Mouse (Mus musculus): ENCODE results near the gene Usp40.
A peak's percentile ranks its signal among the peaks of the same experiment; 100 is the strongest.

The Usp40 gene

GRCm38 (mm10) chr1:87941765-87942164, 66.6 kb downstream of the Usp40 start:
- DNase-seq, result no peak

DNA sequence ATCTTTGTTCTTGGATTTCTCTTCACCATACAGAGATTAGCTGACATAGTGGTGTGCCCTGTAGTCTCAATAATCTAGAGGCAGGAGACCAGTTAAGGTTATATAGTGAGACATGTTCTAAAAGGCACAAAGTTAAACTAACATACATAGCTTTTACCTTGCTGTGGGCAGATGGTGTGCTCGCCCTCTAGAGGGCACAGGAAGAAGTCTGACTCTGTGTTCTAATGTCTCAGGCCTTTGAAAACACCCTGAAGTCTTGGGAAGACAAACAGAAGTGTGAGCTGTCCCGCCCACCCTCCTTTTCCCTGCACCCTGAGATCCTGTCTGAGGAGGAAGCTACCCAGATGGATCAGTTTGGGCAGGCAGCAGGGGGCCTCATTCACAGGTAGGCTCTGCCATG, 71.8 kb downstream of the Usp40 start:
- no peak for DNase-seq

DNA sequence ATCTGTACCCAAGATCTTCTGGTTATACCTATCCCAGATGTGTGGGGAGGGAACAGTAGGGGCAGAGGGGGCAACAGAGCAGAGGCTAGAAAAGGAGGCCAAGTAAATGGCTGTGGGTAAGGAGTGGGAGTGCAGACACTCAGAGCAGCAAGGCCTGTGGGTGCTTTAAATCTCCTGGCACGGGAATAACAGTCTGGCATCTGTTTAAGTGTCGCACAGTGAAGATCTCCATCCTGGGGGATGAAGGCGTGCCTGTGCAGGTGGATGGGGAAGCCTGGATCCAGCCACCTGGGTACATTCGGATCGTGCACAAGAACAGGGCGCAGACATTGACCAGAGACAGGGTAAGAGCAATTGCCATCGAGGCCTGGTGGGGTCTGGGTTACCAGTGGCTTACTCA, 72.3 kb downstream of the Usp40 start:
- DNase-seq, result no peak

GRCm38 (mm10) chr1:87935546-87935945, 72.8 kb downstream of the Usp40 start:
- no peak for DNase-seq

GRCm38 (mm10) chr1:87935095-87935494, 73.3 kb downstream of the Usp40 start:
- no peak for DNase-seq

- DNase-seq, result no peak
These were observed 75.3 kb downstream of the Usp40 start for GRCm38 (mm10) chr1:87933051-87933450.

- no peak for DNase-seq
These were observed 78.6 kb downstream of the Usp40 start for GRCm38 (mm10) chr1:87929730-87930129.

DNA sequence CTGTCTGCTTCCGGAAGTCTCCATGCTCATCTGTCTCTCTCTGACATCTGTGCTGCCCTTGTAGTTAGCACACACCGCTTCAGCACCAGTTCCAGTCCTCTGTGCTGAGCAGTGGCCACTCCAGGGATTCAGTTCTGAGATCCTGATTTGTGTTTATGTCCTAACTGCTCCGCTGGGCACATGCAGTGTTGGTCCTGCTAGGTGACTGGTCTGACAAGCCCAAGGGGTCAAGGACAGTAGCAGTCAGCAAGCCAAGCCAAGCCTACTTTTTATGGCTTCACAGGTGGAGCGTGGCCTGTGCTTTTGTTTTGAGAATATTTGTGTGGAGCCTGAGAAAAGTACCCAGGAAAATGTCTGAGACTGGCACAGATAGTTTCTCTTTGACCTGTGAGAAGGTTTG, 83.5 kb downstream of the Usp40 start:
- no peak for DNase-seq

- no peak for DNase-seq
These were observed 85.7 kb downstream of the Usp40 start for GRCm38 (mm10) chr1:87922666-87923065.

- DNase-seq, result peak; percentile 35
These were observed 88.2 kb downstream of the Usp40 start for GRCm38 (mm10) chr1:87920056-87920614.

- DNase-seq, result no peak
These were observed 90.3 kb downstream of the Usp40 start for GRCm38 (mm10) chr1:87918061-87918460.

- no peak for DNase-seq
These were observed 91.0 kb downstream of the Usp40 start for GRCm38 (mm10) chr1:87917361-87917760.

DNA sequence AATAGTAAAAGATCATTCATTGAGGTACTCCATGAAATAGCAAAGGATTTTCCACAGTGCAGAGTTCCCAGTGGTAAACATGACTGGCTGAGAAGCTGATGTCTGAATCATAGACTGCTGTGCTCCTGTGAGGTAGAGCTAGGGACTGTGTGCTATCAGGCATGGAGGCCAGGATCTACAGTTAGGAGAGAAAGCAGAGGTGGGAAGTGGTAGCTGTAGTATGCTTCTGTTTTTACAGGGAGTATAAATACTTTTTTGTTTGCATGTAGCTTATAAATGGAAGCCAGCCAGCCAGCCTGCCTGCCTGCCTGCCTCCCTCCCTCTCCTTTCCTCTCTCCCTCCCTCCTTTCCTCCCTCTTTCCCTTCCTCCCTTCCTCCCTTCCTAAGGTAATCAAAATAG, 95.0 kb downstream of the Usp40 start:
- no peak for DNase-seq

DNA sequence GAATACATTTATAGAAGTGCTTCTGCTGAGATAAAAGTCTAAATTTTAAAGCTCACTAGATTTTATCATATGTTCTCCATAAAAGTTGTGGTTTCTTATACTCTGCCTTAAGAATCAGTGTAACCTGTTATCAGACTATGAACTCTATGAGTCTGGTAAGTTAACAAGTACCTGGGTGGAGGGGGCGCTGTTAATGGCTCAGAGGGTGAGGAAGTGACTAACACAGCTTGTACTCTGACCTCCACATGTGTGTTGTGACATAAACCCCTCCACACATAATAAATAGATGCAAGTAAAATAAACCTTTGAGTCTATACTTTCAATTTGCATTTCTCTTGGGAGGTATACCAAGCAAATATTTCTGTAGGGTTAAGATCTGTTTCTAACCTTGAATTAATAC, 97.9 kb downstream of the Usp40 start:
- DNase-seq, result no peak

DNA sequence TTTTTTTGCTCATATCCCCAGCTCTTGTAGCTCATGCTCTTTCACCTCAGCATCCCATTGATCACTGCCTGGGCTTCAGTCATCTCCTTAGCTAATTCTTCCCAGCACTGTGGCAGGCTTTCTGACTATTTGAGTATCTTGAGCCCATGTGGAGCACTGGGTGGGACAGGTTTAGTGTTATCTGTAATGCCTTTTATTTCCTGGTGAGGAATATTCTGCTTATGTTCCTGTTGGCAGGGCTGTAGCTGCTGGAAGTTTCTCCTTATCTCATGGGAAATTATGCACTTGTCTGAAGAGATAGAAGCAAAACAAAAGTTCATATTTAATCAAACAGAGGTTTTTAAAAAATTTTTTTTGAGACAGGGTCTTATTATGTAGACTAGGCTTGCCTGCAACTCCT, 98.8 kb downstream of the Usp40 start:
- no peak for DNase-seq

DNA sequence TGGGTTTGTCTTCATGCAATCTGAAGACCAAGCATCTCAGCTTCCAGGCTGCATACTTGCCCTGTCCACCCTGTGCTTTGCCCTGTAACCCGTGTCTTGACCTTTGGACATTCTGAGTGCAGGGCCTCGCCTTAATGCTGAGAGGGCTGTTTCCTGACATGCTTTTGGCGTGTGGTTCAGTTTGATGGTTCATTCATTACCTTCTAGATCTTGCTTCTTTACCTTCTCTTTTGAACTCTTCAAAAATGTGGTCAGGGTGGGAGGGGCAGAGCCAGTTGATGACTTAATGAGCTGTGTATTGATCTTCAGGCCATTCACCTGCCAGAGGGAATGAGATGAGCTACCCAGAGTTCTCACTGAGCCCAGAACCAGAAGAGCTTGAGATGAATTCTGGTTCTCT, 99.6 kb downstream of the Usp40 start:
- peak; percentile 89 for DNase-seq

- DNase-seq, result no peak
These were observed 100.3 kb downstream of the Usp40 start for GRCm38 (mm10) chr1:87908006-87908405.

DNA sequence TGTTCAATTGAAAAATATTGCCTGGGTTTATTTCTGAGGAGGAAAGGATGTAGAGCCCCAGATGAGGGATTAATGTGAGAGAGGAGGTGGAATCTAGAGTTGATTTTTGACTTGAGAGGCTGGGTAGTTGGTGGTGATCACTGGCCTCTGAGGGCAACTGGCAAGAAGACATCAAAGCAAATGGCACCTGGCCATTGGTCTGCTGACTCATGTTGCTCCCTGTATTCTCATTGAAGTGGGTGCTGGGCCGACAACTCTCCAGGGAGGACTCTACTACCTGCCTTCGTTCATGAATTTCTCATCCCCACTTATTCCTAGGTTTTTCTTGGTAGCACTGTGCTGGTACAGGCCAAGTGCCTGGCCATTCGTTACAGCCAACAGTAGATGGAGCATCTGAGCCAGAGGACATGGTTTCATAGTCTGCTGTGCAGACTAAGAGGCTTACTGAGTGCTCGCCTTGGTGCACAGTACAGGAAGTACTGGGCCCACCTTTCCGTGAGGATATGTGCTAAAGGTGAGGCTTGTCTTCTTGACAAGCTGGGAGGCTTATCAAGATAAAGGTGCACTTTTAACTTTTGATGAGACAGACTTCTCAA, 101.9 kb downstream of the Usp40 start:
- DNase-seq, result peak; percentile 78

DNA sequence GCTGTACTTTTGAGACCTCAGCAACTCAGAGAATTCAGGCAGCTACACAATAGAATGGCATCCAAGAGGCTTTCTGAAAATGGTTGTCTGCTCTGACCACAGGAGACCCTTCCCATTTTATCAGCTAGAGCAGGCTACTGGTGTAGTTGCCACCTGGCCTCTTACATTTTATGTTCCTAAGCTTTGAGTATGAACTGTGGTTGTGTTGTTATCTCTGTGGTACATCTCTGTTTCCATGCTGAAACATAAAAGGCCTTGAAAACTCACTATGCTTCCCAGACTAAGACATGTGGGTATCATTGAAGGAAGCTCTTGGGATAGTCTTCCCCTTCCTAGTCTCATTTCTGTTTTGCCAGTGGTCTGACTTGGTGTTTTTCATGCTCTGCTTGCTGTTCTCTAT, 106.2 kb downstream of the Usp40 start:
- no peak for DNase-seq

DNA sequence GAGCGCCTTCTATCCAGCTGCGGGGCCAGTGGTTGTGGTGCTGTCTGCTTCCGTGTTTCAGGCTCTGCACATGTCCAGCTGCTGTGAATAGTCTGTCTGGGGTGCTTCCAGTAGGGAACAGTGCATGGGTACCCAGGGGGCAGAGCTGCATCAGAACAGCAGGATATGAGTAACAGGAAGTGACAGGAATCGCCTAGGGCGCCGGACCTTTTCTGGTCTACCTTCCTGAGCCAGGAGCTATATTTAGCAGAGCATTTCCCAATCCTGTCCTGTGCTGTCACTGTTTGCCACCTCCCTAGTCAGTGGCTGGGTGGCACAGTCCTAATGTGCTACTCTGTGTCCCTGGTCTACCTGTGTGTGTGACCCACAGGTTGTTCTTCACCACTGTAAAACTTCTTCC, 107.4 kb downstream of the Usp40 start:
- peak; percentile 67 for DNase-seq

GRCm38 (mm10) chr1:87899701-87900100, 108.7 kb downstream of the Usp40 start:
- DNase-seq, result no peak

- peak; percentile 56 for DNase-seq
These were observed 111.4 kb downstream of the Usp40 start for GRCm38 (mm10) chr1:87896921-87897320.

All from kidney, adult 11 months (tissue).